35 mouse cellular contexts compared by ENCODE assay signal in the genomic region with DNA sequence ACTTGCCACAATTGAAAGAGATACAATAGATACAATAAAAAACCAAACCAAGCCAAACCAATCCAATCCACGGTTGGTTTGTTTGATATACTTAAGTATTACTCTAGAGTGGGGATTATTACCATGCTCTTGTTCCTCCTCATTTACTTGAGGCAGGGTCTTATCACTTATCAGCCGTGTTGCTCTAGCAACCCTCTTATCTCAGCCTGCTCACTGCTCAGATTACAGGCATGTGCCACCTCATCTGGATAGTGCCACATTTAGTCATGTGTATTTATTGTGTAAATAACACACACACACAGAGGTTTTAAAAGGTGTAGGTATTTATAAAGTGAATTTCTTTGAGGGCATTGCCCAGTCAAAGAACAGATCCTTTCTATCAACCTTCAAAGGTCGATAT.
"Had no signal": no experiment of that assay in that cellular context is flagged by ENCODE, and none has a peak within 500 bp of the region (broad histone marks: within the 10 kb centered on the region; RNA-seq: fewer than 3 reads in every experiment).

No protein-coding gene starts in this region.

- H3K27ac ChIP-seq: heart, embryonic 10.5 days; heart, embryonic 13.5 days; heart, embryonic 15.5 days; hindbrain, embryonic 10.5 days; hindbrain, embryonic 12.5 days; hindbrain, embryonic 13.5 days; hindbrain, embryonic 14.5 days; hindbrain, embryonic 15.5 days; hindbrain, postnatal 0 days; intestine, embryonic 15.5 days; kidney, embryonic 15.5 days; kidney, postnatal 0 days; layer of hippocampus, adult 2 months had no signal

- H3K4me3 ChIP-seq: heart, embryonic 10.5 days; heart, embryonic 12.5 days; heart, embryonic 13.5 days; heart, embryonic 15.5 days; hindbrain, embryonic 10.5 days; hindbrain, embryonic 12.5 days; hindbrain, embryonic 13.5 days; hindbrain, embryonic 15.5 days; intestine, embryonic 15.5 days; kidney, embryonic 15.5 days; layer of hippocampus, adult 2 months had no signal

- H3K27me3 ChIP-seq: heart, embryonic 12.5 days; heart, embryonic 13.5 days; heart, embryonic 15.5 days; hindbrain, embryonic 12.5 days; hindbrain, embryonic 13.5 days; hindbrain, embryonic 15.5 days; intestine, embryonic 15.5 days; kidney, embryonic 15.5 days had no signal

- H3K9ac ChIP-seq: heart, embryonic 12.5 days; heart, embryonic 13.5 days; heart, embryonic 15.5 days; hindbrain, embryonic 12.5 days; hindbrain, embryonic 13.5 days; hindbrain, embryonic 14.5 days; hindbrain, embryonic 15.5 days; intestine, embryonic 15.5 days; kidney, embryonic 15.5 days had no signal

- ATAC-seq: hindbrain, embryonic 16.5 days; hindbrain, postnatal 0 days; inflammation-experienced regulatory T-cells, adult 6 months; intestine, embryonic 15.5 days; intestine, embryonic 16.5 days; intestine, postnatal 0 days had no signal

- H3K4me2 ChIP-seq: heart, embryonic 11.5 days; heart, embryonic 12.5 days; heart, embryonic 13.5 days; heart, embryonic 15.5 days; hindbrain, embryonic 12.5 days; hindbrain, embryonic 13.5 days; hindbrain, embryonic 14.5 days; hindbrain, embryonic 15.5 days; intestine, embryonic 15.5 days; kidney, embryonic 15.5 days had no signal

- DNase-seq: heart, postnatal 10 days; heart, postnatal 14 days; heart, postnatal 36 days; heart, postnatal 4 days; kidney, adult 11 months; kidney, adult 18-20 months; kidney, adult 2 months; kidney, adult 8-10 months; kidney, adult 9 months; kidney, postnatal 10 days; kidney, postnatal 14 days; kidney, postnatal 25 days; kidney, postnatal 36 days; kidney, postnatal 4 days; layer of hippocampus, adult 9-11 months; layer of hippocampus, postnatal 36 days had no signal

- H3K36me3 ChIP-seq: heart, embryonic 10.5 days; heart, embryonic 12.5 days; heart, embryonic 15.5 days; hindbrain, embryonic 10.5 days; hindbrain, embryonic 12.5 days; hindbrain, embryonic 15.5 days; intestine, embryonic 15.5 days had no signal

- H3K4me1 ChIP-seq: kidney, embryonic 15.5 days had no signal

- H3K9me3 ChIP-seq: heart, embryonic 10.5 days; heart, embryonic 12.5 days; heart, embryonic 13.5 days; heart, embryonic 15.5 days; hindbrain, embryonic 10.5 days; hindbrain, embryonic 12.5 days; hindbrain, embryonic 13.5 days; hindbrain, embryonic 15.5 days; intestine, embryonic 15.5 days; kidney, embryonic 15.5 days had no signal
